Mouse (Mus musculus): ENCODE results near the gene Vmn2r82.
"Not testable (repeated sequence)": the region's sequence is repeated elsewhere in the genome, so short reads cannot be mapped to it uniquely, and the experiment has no call there.

The Vmn2r82 gene

DNA sequence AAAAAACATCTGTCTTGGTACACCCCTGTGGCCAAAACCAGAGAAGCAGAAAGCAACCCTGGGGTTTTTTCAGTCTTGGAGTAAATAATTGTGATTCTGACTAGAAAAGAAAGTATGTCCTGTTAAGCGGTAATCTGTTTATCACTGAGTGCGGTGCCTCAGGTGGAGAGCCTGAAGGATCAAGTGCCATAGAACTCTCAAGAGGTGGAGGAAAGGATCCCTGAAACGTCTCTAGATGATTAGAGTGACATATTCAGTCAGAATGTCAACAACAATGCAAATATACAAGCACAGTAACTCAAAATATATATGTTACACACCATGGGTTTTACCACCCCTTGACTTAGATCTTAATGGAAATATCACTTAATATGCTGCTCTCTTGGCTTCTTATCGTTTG, at the start of gene Vmn2r82:
Gene Vmn2r82, plus strand, starts transcription at position 301 of the 400 bp plus-strand sequence.
- DNase-seq (ENCODE audit: low spot score in 2 of 2) = not testable (repeated sequence)

DNA sequence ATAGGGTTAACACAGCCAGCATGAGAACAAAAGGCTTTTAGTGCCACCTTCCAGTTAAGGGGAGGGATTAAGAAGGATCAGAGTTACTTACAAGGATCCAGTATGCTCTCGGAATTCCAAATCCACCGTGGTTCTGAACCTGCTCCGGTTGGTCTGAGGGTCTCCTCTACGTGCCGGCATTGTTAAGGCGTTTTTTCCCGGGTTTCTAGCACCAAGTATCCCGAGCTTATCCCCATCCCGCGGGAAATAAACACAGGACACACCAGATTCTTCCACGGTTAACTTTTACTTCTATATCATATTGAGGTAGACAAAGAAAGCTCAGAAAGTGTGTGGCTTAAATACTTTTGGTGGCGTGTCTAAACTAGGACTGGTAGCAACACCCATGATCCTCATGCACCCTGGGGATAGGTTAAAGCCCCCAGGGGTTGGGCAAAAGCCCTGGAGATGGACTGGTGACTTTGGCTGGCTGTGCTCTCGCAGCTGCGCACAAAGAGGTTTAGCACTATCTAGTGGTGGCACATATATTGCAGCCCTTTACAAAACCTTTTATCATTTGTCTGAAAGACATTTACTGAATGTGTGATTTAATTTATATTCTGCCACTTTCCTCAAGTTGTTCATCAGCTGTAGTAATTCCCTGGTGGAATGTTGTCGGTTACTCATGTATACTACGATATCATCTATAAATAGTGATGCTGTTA, 34.1 kb upstream of the Vmn2r82 start:
- DNase-seq (ENCODE audit: low spot score in 2 of 2) = not testable (repeated sequence)

DNA sequence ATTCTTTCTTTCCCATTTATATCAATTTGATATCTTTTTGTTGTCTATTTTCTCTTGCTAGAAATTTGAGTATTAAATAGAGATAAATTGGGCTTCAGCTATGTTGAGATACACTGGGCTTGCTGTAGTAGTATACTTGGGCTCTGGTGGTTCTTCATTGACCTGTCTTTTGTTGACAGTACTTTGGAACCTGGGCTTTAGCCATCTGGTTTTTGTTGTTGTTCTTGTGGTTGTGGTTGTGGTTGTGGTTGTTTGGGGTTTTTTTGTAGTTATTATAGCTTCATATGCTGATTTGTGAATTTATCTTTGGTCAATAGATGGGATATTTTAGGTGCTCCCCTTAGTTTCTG, 33.6 kb upstream of the Vmn2r82 start:
- DNase-seq (ENCODE audit: low spot score in 2 of 2) = no peak

DNA sequence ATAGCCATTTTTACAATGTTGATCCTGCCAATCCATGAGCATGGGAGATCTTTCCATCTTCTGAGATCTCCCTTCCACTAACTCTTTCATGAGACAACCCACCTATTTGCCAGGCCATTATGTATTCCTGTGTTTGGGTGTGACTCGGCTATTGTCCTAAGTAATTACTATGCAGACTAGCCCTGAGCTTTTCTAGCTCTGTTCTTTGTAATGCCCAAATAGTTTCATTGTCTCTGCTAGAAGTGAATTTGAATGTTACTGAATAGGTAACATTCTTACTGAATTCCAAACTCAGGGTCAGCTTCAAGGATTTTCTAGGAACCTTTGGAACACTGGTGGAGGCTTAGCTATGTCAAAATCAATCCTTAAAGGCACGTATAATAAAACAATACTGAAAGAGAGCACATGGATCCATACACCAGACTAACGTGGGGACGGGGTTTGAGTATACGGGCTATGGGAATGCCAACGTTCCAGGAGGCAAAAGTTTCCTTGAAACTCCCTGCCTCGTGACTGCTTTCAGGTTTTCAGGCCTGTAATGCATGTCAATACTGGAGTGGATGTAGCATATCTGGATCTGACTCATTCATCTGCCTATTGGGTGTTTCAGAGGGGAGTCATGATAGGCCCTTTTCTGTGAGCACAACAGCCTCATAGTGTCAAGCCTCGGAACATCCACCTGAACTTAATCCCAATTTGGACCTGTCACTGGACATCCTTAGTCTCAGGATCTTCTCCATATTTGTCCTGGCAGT, 43.8 kb downstream of the Vmn2r82 start:
- not testable (repeated sequence) for DNase-seq (ENCODE audit: low spot score in 2 of 2)

DNA sequence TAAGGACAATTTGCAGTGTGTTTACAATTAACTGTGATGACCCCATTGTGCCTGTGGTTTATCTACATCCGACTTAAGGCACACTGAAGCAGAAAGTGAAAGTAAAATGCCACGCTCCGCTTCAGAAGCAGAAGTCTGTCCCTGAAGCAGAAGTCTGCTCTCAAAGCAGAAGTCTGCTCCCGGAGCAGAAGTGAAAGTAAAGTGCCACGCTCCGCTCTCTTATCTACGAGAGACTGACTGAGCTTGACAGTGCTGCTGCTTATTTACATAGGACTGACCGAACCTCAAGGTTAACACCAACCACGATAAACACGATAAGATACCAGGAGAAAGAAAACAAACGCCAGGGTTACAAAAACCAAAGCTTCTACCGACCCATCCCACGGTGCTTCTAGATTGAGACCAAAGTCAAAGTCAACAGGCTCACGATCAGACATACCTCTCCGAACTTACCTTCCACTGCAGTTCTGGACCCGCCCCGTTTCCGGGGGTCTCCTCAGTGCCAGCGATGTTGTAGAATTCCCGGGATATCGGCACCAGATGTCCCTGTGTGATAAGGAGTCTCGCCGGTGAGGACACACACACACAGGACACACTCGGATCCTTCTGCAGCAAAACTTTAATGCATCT, 60.9 kb downstream of the Vmn2r82 start:
- no peak for DNase-seq (ENCODE audit: low spot score in 2 of 2)

DNA sequence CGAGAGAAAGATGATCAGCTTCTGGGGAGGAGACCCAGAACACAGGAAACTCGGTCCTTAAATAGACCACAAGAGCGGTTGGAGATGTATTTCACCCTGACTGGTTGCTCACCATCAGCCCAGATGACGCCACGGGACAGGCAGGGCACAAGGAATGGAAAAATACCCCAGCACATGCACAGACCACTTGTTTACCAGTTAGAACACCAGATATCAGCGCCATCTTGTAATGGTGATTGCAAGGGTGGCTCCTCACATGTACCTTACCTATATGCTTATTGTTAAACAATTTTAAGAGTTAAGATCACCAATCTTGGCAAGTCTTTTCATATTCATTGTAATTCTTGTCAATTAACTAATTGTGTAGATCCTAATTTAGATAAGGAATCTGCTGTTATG, 61.5 kb downstream of the Vmn2r82 start:
- not testable (repeated sequence) for DNase-seq (ENCODE audit: low spot score in 2 of 2)

DNA sequence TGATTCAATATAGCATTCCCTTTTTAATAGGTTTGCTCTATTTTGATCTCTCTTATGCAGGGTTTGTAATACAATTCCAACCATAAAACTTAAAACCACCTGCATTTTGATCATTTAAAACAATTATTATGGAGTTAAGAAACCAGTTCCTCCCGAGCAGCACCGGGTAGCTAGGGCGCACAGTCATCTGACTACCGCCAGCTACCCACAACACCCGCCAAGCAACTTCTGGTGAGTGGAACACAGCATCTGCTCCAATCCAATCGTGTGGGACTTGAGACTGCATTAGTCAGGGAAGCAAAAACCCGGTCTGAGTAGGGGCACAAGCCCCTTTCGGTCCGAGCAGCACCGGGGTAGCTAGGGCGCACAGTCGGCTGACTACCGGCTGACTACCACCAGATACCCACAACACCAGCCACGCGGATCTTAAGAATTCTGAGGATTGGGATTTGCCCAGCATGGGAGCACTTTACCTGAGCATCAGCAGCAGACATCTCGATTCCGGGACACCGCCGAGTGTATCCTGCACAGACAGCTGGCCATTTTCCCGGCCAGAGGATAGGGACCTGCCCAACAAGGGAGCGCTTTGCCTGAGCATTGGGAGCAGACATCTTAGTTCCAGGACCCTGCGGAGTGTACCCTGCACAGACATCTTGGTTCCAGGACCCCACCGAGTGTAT, 79.0 kb downstream of the Vmn2r82 start:
- DNase-seq (ENCODE audit: low spot score in 2 of 2) = not testable (repeated sequence)

All from urinary bladder, adult 18-20 months (tissue).